Mouse (Mus musculus): Measurements from ENCODE around the gene Olfr1076. TPM values are rescaled to one million over a fixed set of nuclear protein-coding genes. Genes with fewer than 3 reads are reported as not detected.

Gene Olfr1076
- polyA plus RNA-seq (2012; rRNA removed) = not detected in 2 replicates

GRCm38 (mm10) chr2:86508161-86508560, at the start of gene Olfr1076:
TSS of gene Olfr1076 (plus strand) at chr2:86508461.

GRCm38 (mm10) chr2:86487286-86487685, 21.0 kb upstream of the Olfr1076 start, which contains the start of gene Olfr228:
TSS of gene Olfr228 (minus strand) at chr2:86487386.

GRCm38 (mm10) chr2:86542380-86542779, 34.1 kb downstream of the Olfr1076 start, which contains the start of gene Olfr1079:
TSS of gene Olfr1079 (minus strand) at chr2:86542480.

GRCm38 (mm10) chr2:86558135-86558534, 49.9 kb downstream of the Olfr1076 start, which contains the start of gene Olfr1080:
TSS of gene Olfr1080 (minus strand) at chr2:86558235.

Other genes starting within 250 kb of the Olfr1076 start
- gene Olfr1051, start 229.4 kb upstream of the Olfr1076 start, polyA plus RNA-seq (2012; rRNA removed) = not detected in 2 replicates
- not detected in 2 replicates for gene Olfr1052, start 216.0 kb upstream of the Olfr1076 start, polyA plus RNA-seq (2012; rRNA removed)
- not detected in 2 replicates for gene Olfr1053, start 193.2 kb upstream of the Olfr1076 start, polyA plus RNA-seq (2012; rRNA removed)
- gene Olfr1054, start 173.0 kb upstream of the Olfr1076 start, polyA plus RNA-seq (2012; rRNA removed) = not detected in 2 replicates
- not detected in 2 replicates for gene Olfr1055, start 158.2 kb upstream of the Olfr1076 start, polyA plus RNA-seq (2012; rRNA removed)
- not detected in 2 replicates for gene Olfr1056, start 146.0 kb upstream of the Olfr1076 start, polyA plus RNA-seq (2012; rRNA removed)
- gene Olfr1057, start 130.1 kb upstream of the Olfr1076 start, polyA plus RNA-seq (2012; rRNA removed) = not detected in 2 replicates
- not detected in 2 replicates for gene Olfr1058, start 119.9 kb upstream of the Olfr1076 start, polyA plus RNA-seq (2012; rRNA removed)
- not detected in 2 replicates for gene Olfr1061, start 94.4 kb upstream of the Olfr1076 start, polyA plus RNA-seq (2012; rRNA removed)
- gene Olfr1062, start 81.7 kb upstream of the Olfr1076 start, polyA plus RNA-seq (2012; rRNA removed) = not detected in 2 replicates
- not detected in 2 replicates for gene Olfr1065, start 57.9 kb upstream of the Olfr1076 start, polyA plus RNA-seq (2012; rRNA removed)
- not detected in 2 replicates for gene Olfr1066, start 52.2 kb upstream of the Olfr1076 start, polyA plus RNA-seq (2012; rRNA removed)
- gene Olfr228, start 21.1 kb upstream of the Olfr1076 start, polyA plus RNA-seq (2012; rRNA removed) = not detected in 2 replicates
- gene Olfr1079, start 34.0 kb downstream of the Olfr1076 start, polyA plus RNA-seq (2012; rRNA removed) = not detected in 2 replicates
- not detected in 2 replicates for gene Olfr1080, start 49.8 kb downstream of the Olfr1076 start, polyA plus RNA-seq (2012; rRNA removed)
- gene Olfr1082, start 90.5 kb downstream of the Olfr1076 start, polyA plus RNA-seq (2012; rRNA removed) = not detected in 2 replicates
- not detected in 2 replicates for gene Olfr1084, start 131.3 kb downstream of the Olfr1076 start, polyA plus RNA-seq (2012; rRNA removed)
- gene Olfr1085, start 153.6 kb downstream of the Olfr1076 start, polyA plus RNA-seq (2012; rRNA removed) = not detected in 2 replicates
- not detected in 2 replicates for gene Olfr1086, start 171.6 kb downstream of the Olfr1076 start, polyA plus RNA-seq (2012; rRNA removed)
- not detected in 2 replicates for gene Olfr1087, start 189.9 kb downstream of the Olfr1076 start, polyA plus RNA-seq (2012; rRNA removed)
- not detected in 2 replicates for gene Olfr1089, start 225.2 kb downstream of the Olfr1076 start, polyA plus RNA-seq (2012; rRNA removed)

All from colon, adult 2 months (tissue).